Mouse (Mus musculus): ENCODE data around the gene Ciita.

DNA sequence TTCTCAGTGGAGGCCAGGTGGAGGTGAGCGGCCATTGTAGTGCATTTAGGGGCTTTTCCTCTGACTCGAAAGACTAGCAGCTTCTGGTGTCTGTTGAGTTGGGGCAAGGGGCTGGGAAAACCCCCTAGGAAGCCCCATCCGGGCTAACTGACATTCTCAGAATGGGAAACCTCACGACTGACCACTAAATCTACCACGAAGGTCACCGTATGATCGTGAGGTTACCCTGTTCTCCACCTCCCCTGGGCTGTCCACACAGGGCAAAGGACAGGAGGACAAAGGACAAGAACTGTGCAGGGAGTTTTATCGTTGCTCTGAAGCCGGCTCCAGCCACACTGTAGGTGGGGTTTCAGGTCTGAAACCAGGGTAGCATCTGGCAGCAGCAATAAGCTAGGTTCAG is 30.9 kb upstream of the Ciita start:
- TF ChIP-seq CTCF (IDR thresholded peaks at IDR 0.05; ENCODE audit: low read depth) (no peak), EP300 (optimal IDR thresholded peaks at IDR 0.05) (no peak)

Measured in stomach, postnatal 0 days (tissue).